Mouse (Mus musculus) forebrain, embryonic 11.5 days (tissue): Measurements from ENCODE around the gene Zbtb22. TPM values are rescaled to one million over a fixed set of nuclear protein-coding genes. Genes with fewer than 3 reads are reported as not detected.
A peak's percentile ranks its signal among the peaks of the same experiment; 100 is the strongest.

Experiments used
- ATAC-seq: fragments of 200-750 bp; cut with Nextera tagmentation; replicated peaks from 2 replicates; pipeline ENCODE4 v1.8.0; 2017; ENCODE audit warnings: moderate TSS enrichment; ENCODE audit not compliant: low FRiP score
- DNase-seq: peaks from one replicate; pipeline ENCODE4 v3.0.0-alpha.2; 2017; ENCODE audit warnings: low spot score
- H3K27ac ChIP-seq: fragments of 300-500 bp; sonication (generic); 2 replicates; pipeline ENCODE4 v1.5.1; 2014; ENCODE audit warnings: low read depth, low read length
- H3K27me3 ChIP-seq: fragments of 300-500 bp; sonication (generic); 2 replicates; pipeline ENCODE4 v1.6.1; 2014; ENCODE audit warnings: mild to moderate bottlenecking, low read length, mixed read lengths; ENCODE audit not compliant: control insufficient read depth, insufficient read depth
- H3K36me3 ChIP-seq: fragments of 300-500 bp; sonication (generic); 2 replicates; pipeline ENCODE4 v1.6.1; 2014; ENCODE audit warnings: mild to moderate bottlenecking, low read length, moderate library complexity, mixed read lengths; ENCODE audit not compliant: control insufficient read depth, insufficient read depth
- H3K4me1 ChIP-seq: fragments of 300-500 bp; sonication (generic); replicated peaks from 2 replicates; pipeline ENCODE4 v1.6.1; 2014; ENCODE audit warnings: low read length, mixed read lengths; ENCODE audit not compliant: control insufficient read depth, insufficient read depth
- H3K4me2 ChIP-seq: fragments of 300-500 bp; sonication (generic); 2 replicates; pipeline ENCODE4 v1.6.1; 2014; ENCODE audit warnings: low read depth, mild to moderate bottlenecking, low read length, moderate library complexity, mixed read lengths; ENCODE audit not compliant: severe bottlenecking
- H3K4me3 ChIP-seq: fragments of 300-500 bp; sonication (generic); 2 replicates; pipeline ENCODE4 v1.5.1; 2014; ENCODE audit warnings: low read depth, low read length
- H3K9ac ChIP-seq: fragments of 300-500 bp; sonication (generic); 2 replicates; pipeline ENCODE4 v1.6.1; 2014; ENCODE audit warnings: low read length
- H3K9me3 ChIP-seq: fragments of 300-500 bp; sonication (generic); 2 replicates; pipeline ENCODE4 v1.6.1; 2016; ENCODE audit warnings: low read length, mixed read lengths; ENCODE audit not compliant: control insufficient read depth
- WGBS: fragments of 180-500 bp; shearing (Covaris S2); extraction: QIAGEN DNeasy Blood & Tissue Kit; methylation state at CpG from one replicate; pipeline ENCODE4 v1.1.7; 2014; 5-methylcytosine and 5-hydroxymethylcytosine counted together
- polyA plus RNA-seq: library from polyadenylated mRNA; unstranded; fragments of >200 nt; fragmentation: Nextera tagmentation; extraction: Ambion mirVana; gene quantifications from 2 replicates; pipeline ENCODE4 v1.2.1, GENCODE M21; 2014

The Zbtb22 gene
- polyA plus RNA-seq, 1 experiment from 2014 or later = 14.9 TPM

- no peak for DNase-seq
- Histone ChIP-seq H3K4me3 (peak overlapping the region; percentile 98), H3K4me1 (peaks cover 33% of the 10 kb centered on the region), H3K27me3 (no peaks in the 10 kb centered on the region), H3K9ac (peak overlapping the region; percentile 78), H3K36me3 (peaks cover 10% of the 10 kb centered on the region), H3K4me2 (peak overlapping the region; percentile 92), H3K9me3 (no peaks in the 10 kb centered on the region), H3K27ac (no peak overlapping the region)
- ATAC-seq = no peak
- 9% methylated on average over 10 of the region's 10 CpGs for WGBS
Measured at GRCm38 (mm10) chr17:33956336-33956735, 40.6 kb downstream of the Zbtb22 start.

GRCm38 (mm10) chr17:33957493-33957892 is 41.8 kb downstream of the Zbtb22 start:
- no peak overlapping the region for H3K4me3 ChIP-seq

GRCm38 (mm10) chr17:33958451-33958850 is 42.7 kb downstream of the Zbtb22 start:
- Histone ChIP-seq H3K36me3 (peaks cover 8% of the 10 kb centered on the region; the same call in 1 of the 2 replicates), H3K27me3 (no peaks in the 10 kb centered on the region)
- no peak for ATAC-seq

More at GRCm38 (mm10) chr17:33957493-33957892, 41.8 kb downstream of the Zbtb22 start:
- Histone ChIP-seq H3K27ac (no peak overlapping the region), H3K9me3 (no peaks in the 10 kb centered on the region), H3K27me3 (no peaks in the 10 kb centered on the region), H3K9ac (no peak overlapping the region), H3K36me3 (peaks cover 10% of the 10 kb centered on the region), H3K4me2 (no peak overlapping the region), H3K4me1 (peaks cover 25% of the 10 kb centered on the region)
- DNase-seq = no peak
- WGBS = 88% methylated on average over 6 of the region's 6 CpGs
- no peak for ATAC-seq

GRCm38 (mm10) chr17:33959135-33959534 is 43.4 kb downstream of the Zbtb22 start:
- Histone ChIP-seq H3K4me2 (no peak overlapping the region), H3K27ac (no peak overlapping the region), H3K4me3 (no peak overlapping the region), H3K4me1 (peaks cover 12% of the 10 kb centered on the region), H3K9me3 (no peaks in the 10 kb centered on the region), H3K36me3 (peaks cover 4% of the 10 kb centered on the region; the same call in 1 of the 2 replicates), H3K9ac (no peak overlapping the region), H3K27me3 (no peaks in the 10 kb centered on the region)
- ATAC-seq (no peak), DNase-seq (no peak)
- WGBS = 91% methylated on average over 13 of the region's 13 CpGs

More at GRCm38 (mm10) chr17:33958451-33958850, 42.7 kb downstream of the Zbtb22 start:
- no peak overlapping the region for H3K27ac ChIP-seq
- DNase-seq = no peak
- no peak overlapping the region for H3K9ac ChIP-seq
- H3K9me3 ChIP-seq = no peaks in the 10 kb centered on the region
- 96% methylated on average over 11 of the region's 11 CpGs for WGBS
- H3K4me1 ChIP-seq = peaks cover 16% of the 10 kb centered on the region
- H3K4me2 ChIP-seq = no peak overlapping the region
- H3K4me3 ChIP-seq = no peak overlapping the region

GRCm38 (mm10) chr17:33959948-33960347 is 44.2 kb downstream of the Zbtb22 start:
- DNase-seq (no peak), ATAC-seq (no peak)
- H3K9ac ChIP-seq = no peak overlapping the region
- no peaks in the 10 kb centered on the region for H3K27me3 ChIP-seq
- no peak overlapping the region for H3K4me3 ChIP-seq
- 92% methylated on average over 15 of the region's 15 CpGs for WGBS
- H3K9me3 ChIP-seq = no peaks in the 10 kb centered on the region
- H3K4me2 ChIP-seq = no peak overlapping the region
- H3K4me1 ChIP-seq = peaks cover 5% of the 10 kb centered on the region; the same call in 1 of the 2 replicates
- no peak overlapping the region for H3K27ac ChIP-seq
- peaks cover 4% of the 10 kb centered on the region; the same call in 1 of the 2 replicates for H3K36me3 ChIP-seq

- Histone ChIP-seq H3K27me3 (no peaks in the 10 kb centered on the region), H3K27ac (no peak overlapping the region), H3K4me1 (no peaks in the 10 kb centered on the region), H3K4me3 (no peak overlapping the region), H3K4me2 (no peak overlapping the region), H3K9ac (no peak overlapping the region), H3K36me3 (peaks cover 4% of the 10 kb centered on the region; the same call in 1 of the 2 replicates), H3K9me3 (no peaks in the 10 kb centered on the region)
- DNase-seq = no peak
- WGBS = 95% methylated on average over 7 of the region's 7 CpGs
- no peak for ATAC-seq
Measured at GRCm38 (mm10) chr17:33962876-33963275, 47.2 kb downstream of the Zbtb22 start.

GRCm38 (mm10) chr17:33965082-33965845 is 49.6 kb downstream of the Zbtb22 start:
- Histone ChIP-seq H3K4me3 (no peak overlapping the region), H3K9me3 (no peaks in the 10 kb centered on the region), H3K4me2 (no peak overlapping the region), H3K36me3 (peaks cover 4% of the 10 kb centered on the region; the same call in 1 of the 2 replicates), H3K4me1 (no peaks in the 10 kb centered on the region), H3K27me3 (no peaks in the 10 kb centered on the region), H3K9ac (no peak overlapping the region), H3K27ac (no peak overlapping the region)
- DNase-seq (no peak), ATAC-seq (no peak)
- 94% methylated on average over 17 of the region's 17 CpGs for WGBS

- Histone ChIP-seq H3K9ac (no peak overlapping the region), H3K4me3 (no peak overlapping the region), H3K36me3 (peaks cover 4% of the 10 kb centered on the region; the same call in 1 of the 2 replicates), H3K27me3 (no peaks in the 10 kb centered on the region), H3K9me3 (no peaks in the 10 kb centered on the region), H3K4me1 (no peaks in the 10 kb centered on the region), H3K27ac (no peak overlapping the region), H3K4me2 (no peak overlapping the region)
- 89% methylated on average over 16 of the region's 16 CpGs for WGBS
- ATAC-seq (no peak), DNase-seq (no peak)
Measured at GRCm38 (mm10) chr17:33965846-33966550, 50.3 kb downstream of the Zbtb22 start.
